Mouse (Mus musculus): ENCODE data around the gene Ccnl2. TPM values are rescaled to one million over a fixed set of nuclear protein-coding genes. Genes with fewer than 3 reads are reported as not detected.

The Ccnl2 gene
- polyA plus RNA-seq, 1 experiment from 2014 or later, result 150 TPM

GRCm38 (mm10) chr4:155863001-155863400 is 50.7 kb downstream of the Ccnl2 start, which contains the start of gene Tas1r3:
TSS of gene Tas1r3 (minus strand) at chr4:155863362.
- no peaks in the 10 kb centered on the region for H3K27me3 ChIP-seq (ENCODE audit: insufficient read depth, poor library complexity, severe bottlenecking)
- peaks cover 33% of the 10 kb centered on the region for H3K36me3 ChIP-seq
- H3K27ac ChIP-seq, result no peak within 1 kb of the TSS
- H3K4me3 ChIP-seq, result no peak within 1 kb of the TSS
- no peak for DNase-seq (ENCODE audit: low spot score)
- H3K9me3 ChIP-seq, result no peaks in the 10 kb centered on the region
- WGBS, result 70% methylated on average over 5 of the region's 5 CpGs
- 0 out of 2 replicates have a peak, but pooled peaks cover 2% of the 10 kb centered on the region for H3K4me1 ChIP-seq

- Histone ChIP-seq H3K36me3 (peaks cover 48% of the 10 kb centered on the region), H3K27ac (peak overlapping the region; percentile 50), H3K27me3 (ENCODE audit: insufficient read depth, poor library complexity, severe bottlenecking) (no peaks in the 10 kb centered on the region), H3K4me1 (peaks cover 12% of the 10 kb centered on the region), H3K4me3 (peak overlapping the region; percentile 77), H3K9me3 (no peaks in the 10 kb centered on the region)
- WGBS, result 9% methylated on average over 22 of the region's 22 CpGs
- no peak for DNase-seq (ENCODE audit: low spot score)
Observed at GRCm38 (mm10) chr4:155868614-155869298, 56.5 kb downstream of the Ccnl2 start.

- peak; percentile 99 for DNase-seq (ENCODE audit: low spot score)
- Histone ChIP-seq H3K4me3 (peak within 1 kb of the TSS; percentile 77), H3K9me3 (no peaks in the 10 kb centered on the region), H3K4me1 (peaks cover 12% of the 10 kb centered on the region), H3K27ac (peak within 1 kb of the TSS; percentile 85), H3K36me3 (peaks cover 55% of the 10 kb centered on the region), H3K27me3 (ENCODE audit: insufficient read depth, poor library complexity, severe bottlenecking) (no peaks in the 10 kb centered on the region)
- under 1% methylated on average over 63 of the region's 63 CpGs for WGBS
Observed at GRCm38 (mm10) chr4:155869317-155870033, 57.2 kb downstream of the Ccnl2 start, which contains the start of the genes Cptp and Ints11. TSS of gene Cptp (minus strand) at chr4:155869440. TSS of gene Ints11 (plus strand) at chr4:155869546.

GRCm38 (mm10) chr4:155871404-155871803 is 59.1 kb downstream of the Ccnl2 start:
- Histone ChIP-seq H3K9me3 (no peaks in the 10 kb centered on the region), H3K27me3 (ENCODE audit: insufficient read depth, poor library complexity, severe bottlenecking) (no peaks in the 10 kb centered on the region), H3K27ac (no peak overlapping the region), H3K4me1 (peaks cover 12% of the 10 kb centered on the region), H3K36me3 (peaks cover 57% of the 10 kb centered on the region), H3K4me3 (0 out of 2 replicates have a peak overlapping the region, but pooled peaks have one; percentile 3)
- no peak for DNase-seq (ENCODE audit: low spot score)
- 91% methylated on average over 7 of the region's 7 CpGs for WGBS

Small RNAs within 50 kb of the gene (microRNA-seq; reads per million reads assigned to microRNA genes)
- not detected for gene Gm27743

Other genes starting within 250 kb of the Ccnl2 start
- 8.4 and 9.5 TPM in 2 replicates for gene Slc35e2, start 211.1 kb upstream of the Ccnl2 start, polyA plus RNA-seq (2016; fragmentation: Nextera tagmentation; extraction: Ambion mirVana)
- gene Cdk11b, start 187.6 kb upstream of the Ccnl2 start, polyA plus RNA-seq (2016; fragmentation: Nextera tagmentation; extraction: Ambion mirVana), result 48.6 and 60.2 TPM in 2 replicates
- gene Gm10563, start 167.1 kb upstream of the Ccnl2 start, polyA plus RNA-seq (2016; fragmentation: Nextera tagmentation; extraction: Ambion mirVana), result not detected in 2 replicates
- gene Mmp23, start 159.1 kb upstream of the Ccnl2 start, polyA plus RNA-seq (2016; fragmentation: Nextera tagmentation; extraction: Ambion mirVana), result 34.6 and 39.8 TPM in 2 replicates
- gene Mib2, start 143.3 kb upstream of the Ccnl2 start, polyA plus RNA-seq (2016; fragmentation: Nextera tagmentation; extraction: Ambion mirVana), result 15.4 and 16.8 TPM in 2 replicates
- gene Fndc10, start 118.1 kb upstream of the Ccnl2 start, polyA plus RNA-seq (2016; fragmentation: Nextera tagmentation; extraction: Ambion mirVana), result 0.78 and 1.7 TPM in 2 replicates
- 146 and 152 TPM in 2 replicates for gene Ssu72, start 107.7 kb upstream of the Ccnl2 start, polyA plus RNA-seq (2016; fragmentation: Nextera tagmentation; extraction: Ambion mirVana)
- 0.38 and 0.54 TPM in 2 replicates for gene Tmem240, start 77.7 kb upstream of the Ccnl2 start, polyA plus RNA-seq (2016; fragmentation: Nextera tagmentation; extraction: Ambion mirVana)
- gene Atad3a, start 51.4 kb upstream of the Ccnl2 start, polyA plus RNA-seq (2016; fragmentation: Nextera tagmentation; extraction: Ambion mirVana), result 133 and 147 TPM in 2 replicates
- gene Vwa1, start 37.8 kb upstream of the Ccnl2 start, polyA plus RNA-seq (2016; fragmentation: Nextera tagmentation; extraction: Ambion mirVana), result 2.1 and 3.1 TPM in 2 replicates
- gene Tmem88b, start 26.6 kb upstream of the Ccnl2 start, polyA plus RNA-seq (2016; fragmentation: Nextera tagmentation; extraction: Ambion mirVana), result 2.1 and 4.7 TPM in 2 replicates
- gene Ankrd65, start 22.1 kb upstream of the Ccnl2 start, polyA plus RNA-seq (2016; fragmentation: Nextera tagmentation; extraction: Ambion mirVana), result not detected in 2 replicates
- 176 and 226 TPM in 2 replicates for gene Mrpl20, start 9.6 kb upstream of the Ccnl2 start, polyA plus RNA-seq (2016; fragmentation: Nextera tagmentation; extraction: Ambion mirVana)
- gene Aurkaip1, start 18.8 kb downstream of the Ccnl2 start, polyA plus RNA-seq (2016; fragmentation: Nextera tagmentation; extraction: Ambion mirVana), result 157 and 170 TPM in 2 replicates
- 39.0 and 50.5 TPM in 2 replicates for gene Mxra8, start 27.2 kb downstream of the Ccnl2 start, polyA plus RNA-seq (2016; fragmentation: Nextera tagmentation; extraction: Ambion mirVana)
- gene Dvl1, start 34.9 kb downstream of the Ccnl2 start, polyA plus RNA-seq (2016; fragmentation: Nextera tagmentation; extraction: Ambion mirVana), result 2.8 and 3.6 TPM in 2 replicates
- gene Tas1r3, start 50.9 kb downstream of the Ccnl2 start, polyA plus RNA-seq (2016; fragmentation: Nextera tagmentation; extraction: Ambion mirVana), result 0.13 and 0.14 TPM in 2 replicates
- 14.0 and 16.2 TPM in 2 replicates for gene Cptp, start 57.0 kb downstream of the Ccnl2 start, polyA plus RNA-seq (2016; fragmentation: Nextera tagmentation; extraction: Ambion mirVana)
- 52.1 and 73.9 TPM in 2 replicates for gene Ints11, start 57.1 kb downstream of the Ccnl2 start, polyA plus RNA-seq (2016; fragmentation: Nextera tagmentation; extraction: Ambion mirVana)
- gene Pusl1, start 79.3 kb downstream of the Ccnl2 start, polyA plus RNA-seq (2016; fragmentation: Nextera tagmentation; extraction: Ambion mirVana), result 43.8 and 43.9 TPM in 2 replicates
- gene Acap3, start 79.3 kb downstream of the Ccnl2 start, polyA plus RNA-seq (2016; fragmentation: Nextera tagmentation; extraction: Ambion mirVana), result 12.3 and 13.3 TPM in 2 replicates
- gene Ube2j2, start 131.3 kb downstream of the Ccnl2 start, polyA plus RNA-seq (2016; fragmentation: Nextera tagmentation; extraction: Ambion mirVana), result 97.2 and 135 TPM in 2 replicates
- gene C1qtnf12, start 149.8 kb downstream of the Ccnl2 start, polyA plus RNA-seq (2016; fragmentation: Nextera tagmentation; extraction: Ambion mirVana), result 26.2 and 27.0 TPM in 2 replicates
- 10.7 and 12.9 TPM in 2 replicates for gene B3galt6, start 180.2 kb downstream of the Ccnl2 start, polyA plus RNA-seq (2016; fragmentation: Nextera tagmentation; extraction: Ambion mirVana)
- 139 and 148 TPM in 2 replicates for gene Sdf4, start 180.4 kb downstream of the Ccnl2 start, polyA plus RNA-seq (2016; fragmentation: Nextera tagmentation; extraction: Ambion mirVana)
- gene Tnfrsf4, start 201.4 kb downstream of the Ccnl2 start, polyA plus RNA-seq (2016; fragmentation: Nextera tagmentation; extraction: Ambion mirVana), result 0.28 and 1.0 TPM in 2 replicates
- 1.4 and 1.7 TPM in 2 replicates for gene Tnfrsf18, start 213.7 kb downstream of the Ccnl2 start, polyA plus RNA-seq (2016; fragmentation: Nextera tagmentation; extraction: Ambion mirVana)
- 0.19 and 0.38 TPM in 2 replicates for gene Ttll10, start 246.9 kb downstream of the Ccnl2 start, polyA plus RNA-seq (2016; fragmentation: Nextera tagmentation; extraction: Ambion mirVana)